Mouse (Mus musculus): ENCODE results near the gene Poldip3. TPM values are rescaled to one million over a fixed set of nuclear protein-coding genes. Genes with fewer than 3 reads are reported as not detected.

The Poldip3 gene
- total and polyA plus RNA-seq, 3 experiments, result 77.0 to 78.9 (median 77.2) TPM

DNA sequence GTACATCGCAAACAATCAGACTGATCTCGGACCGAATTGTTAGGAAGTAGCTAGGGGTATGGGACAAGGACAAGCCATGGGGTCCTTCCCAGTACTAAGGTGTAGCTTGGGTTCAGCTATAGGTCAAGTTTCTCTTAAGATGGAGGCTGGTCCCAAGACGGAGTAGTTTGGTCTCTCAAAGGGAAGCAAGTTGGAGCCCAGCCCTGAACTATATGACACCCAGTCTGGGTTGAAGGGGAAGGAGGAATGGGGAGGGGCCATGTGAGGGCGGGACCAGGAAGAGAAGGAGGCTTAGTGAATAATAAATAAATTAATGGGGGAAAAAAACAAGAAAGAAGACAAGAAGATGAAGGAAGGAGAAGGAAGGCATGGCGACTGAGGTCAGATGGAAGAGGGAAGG is 30.8 kb upstream of the Poldip3 start:
- Histone ChIP-seq H3K36me3 (replicated peaks in 1 of 2; ENCODE audit: control insufficient read depth in 1 of 2, insufficient read depth in 1 of 2, low read length in 1 of 2) (no peaks in the 10 kb centered on the region), H3K9me3 (replicated peaks; ENCODE audit: low read length) (no peaks in the 10 kb centered on the region), H3K9ac (ENCODE audit: insufficient read depth, low read depth) (no peak overlapping the region), H3K4me3 (replicated peaks in 1 of 3; ENCODE audit: low read depth in 2 of 3, low read length in 2 of 3, poor library complexity in 1 of 3) (no peak overlapping the region), H3K4me1 (ENCODE audit: control insufficient read depth in 1 of 2, insufficient read depth in 2 of 2) (0 out of 4 replicates have a peak, but pooled peaks cover 0 to 2% of the 10 kb centered on the region in 2 experiments), H3K27me3 (replicated peaks) (no peaks in the 10 kb centered on the region), H3K79me2 (replicated peaks; ENCODE audit: control insufficient read depth, extremely low read depth, insufficient read depth, poor library complexity, severe bottlenecking) (no peaks in the 10 kb centered on the region), H3K27ac (ENCODE audit: insufficient read depth, low read depth) (no peak overlapping the region), H3K4me2 (ENCODE audit: insufficient read depth, low read depth, poor library complexity, severe bottlenecking) (no peak overlapping the region)
- no peak for DNase-seq (ENCODE audit: extremely low read depth)
- dilution Hi-C loops (cut with MboI; ENCODE audit: extremely low pct_ligation_motif_present, extremely low pct_unique_long_range_greater_than_20kb, low sequenced_read_pairs), result no loop called here
- in situ Hi-C loops (cut with MboI; ENCODE audit: low pct_ligation_motif_present, low pct_unique_long_range_greater_than_20kb, low sequenced_read_pairs), result no loop called here
- TF ChIP-seq MXI1 (IDR thresholded peaks at IDR 0.05; ENCODE audit: low read depth, low read length), result no peak
- no peak for TF ChIP-seq SIN3A (IDR thresholded peaks at IDR 0.05; ENCODE audit: low read length)
- no peak for TF ChIP-seq USF1 (IDR thresholded peaks at IDR 0.05; ENCODE audit: low read depth, low read length)
- TF ChIP-seq CHD1 (IDR thresholded peaks at IDR 0.05; ENCODE audit: low read depth, low read length), result no peak
- no peak for TF ChIP-seq GABPA (IDR thresholded peaks at IDR 0.05; ENCODE audit: insufficient replicate concordance, low read depth, low read length)
- no peak for TF ChIP-seq EP300 (IDR thresholded peaks at IDR 0.05; ENCODE audit: low read length)
- TF ChIP-seq ZNF384 (IDR thresholded peaks at IDR 0.05; ENCODE audit: low read depth, low read length), result no peak
- no peak for TF ChIP-seq CTCF (conservative IDR thresholded peaks at IDR 0.05 in 1 of 2, IDR thresholded peaks at IDR 0.05 in 1 of 2; ENCODE audit: low read depth in 2 of 2, low read length in 2 of 2)
- no peak for TF ChIP-seq MEF2A (IDR thresholded peaks at IDR 0.05; ENCODE audit: borderline replicate concordance, low read depth, low read length)

DNA sequence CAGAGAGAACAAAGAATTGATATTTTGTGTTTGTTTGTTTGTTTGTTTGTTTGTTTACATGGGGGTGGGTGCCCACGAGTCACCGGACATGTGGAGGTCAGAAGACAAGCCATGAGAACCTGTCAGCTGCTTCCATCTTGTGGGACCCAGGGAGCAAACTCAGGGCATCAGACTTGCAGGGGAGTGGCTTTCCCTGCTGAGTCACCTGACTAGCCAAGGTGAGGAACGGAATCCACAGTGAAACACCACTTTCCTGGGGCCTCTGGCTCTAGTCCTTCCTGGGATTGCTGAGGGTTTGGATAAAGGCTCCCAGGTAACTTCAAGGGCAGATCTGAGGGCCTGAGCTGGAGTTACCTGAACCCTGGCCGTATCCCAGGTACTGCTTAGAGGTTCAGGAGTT is 27.5 kb upstream of the Poldip3 start:
- Histone ChIP-seq H3K36me3 (replicated peaks in 1 of 2; ENCODE audit: control insufficient read depth in 1 of 2, insufficient read depth in 1 of 2, low read length in 1 of 2) (no peaks in the 10 kb centered on the region), H3K9ac (ENCODE audit: insufficient read depth, low read depth) (no peak overlapping the region), H3K79me2 (replicated peaks; ENCODE audit: control insufficient read depth, extremely low read depth, insufficient read depth, poor library complexity, severe bottlenecking) (no peaks in the 10 kb centered on the region), H3K4me3 (replicated peaks in 1 of 3; ENCODE audit: low read depth in 2 of 3, low read length in 2 of 3, poor library complexity in 1 of 3) (no peak overlapping the region), H3K27me3 (replicated peaks) (no peaks in the 10 kb centered on the region), H3K4me2 (ENCODE audit: insufficient read depth, low read depth, poor library complexity, severe bottlenecking) (no peak overlapping the region), H3K4me1 (ENCODE audit: control insufficient read depth in 1 of 2, insufficient read depth in 2 of 2) (peaks cover 0 to 15% of the 10 kb centered on the region in 2 experiments; a peak in 2 of 4 replicates), H3K27ac (ENCODE audit: insufficient read depth, low read depth) (no peak overlapping the region), H3K9me3 (replicated peaks; ENCODE audit: low read length) (no peaks in the 10 kb centered on the region)
- in situ Hi-C loops (cut with MboI; ENCODE audit: low pct_ligation_motif_present, low pct_unique_long_range_greater_than_20kb, low sequenced_read_pairs), result no loop called here
- dilution Hi-C loops (cut with MboI; ENCODE audit: extremely low pct_ligation_motif_present, extremely low pct_unique_long_range_greater_than_20kb, low sequenced_read_pairs), result no loop called here
- no peak for DNase-seq (ENCODE audit: extremely low read depth)
- TF ChIP-seq ZNF384 (IDR thresholded peaks at IDR 0.05; ENCODE audit: low read depth, low read length) (no peak), BHLHE40 (IDR thresholded peaks at IDR 0.05; ENCODE audit: low read depth, low read length) (no peak), ETS1 (conservative IDR thresholded peaks at IDR 0.05; ENCODE audit: low read depth, low read length) (no peak), ELF1 (IDR thresholded peaks at IDR 0.05; ENCODE audit: low read depth, low read length) (no peak), CHD1 (IDR thresholded peaks at IDR 0.05; ENCODE audit: low read depth, low read length) (no peak), SIN3A (IDR thresholded peaks at IDR 0.05; ENCODE audit: low read length) (no peak), MXI1 (IDR thresholded peaks at IDR 0.05; ENCODE audit: low read depth, low read length) (no peak), EP300 (IDR thresholded peaks at IDR 0.05; ENCODE audit: low read length) (no peak), HCFC1 (IDR thresholded peaks at IDR 0.05; ENCODE audit: low read depth, low read length) (no peak)

All from CH12.LX (cell line).